Mouse (Mus musculus): ENCODE measurements at regions not wholly inside any gene's neighbourhood (a gene's known extent, or its start where the extent isn't known, plus 50 kb on each side); places are given as distances from the start of the nearest gene placed in this dataset.

DNA sequence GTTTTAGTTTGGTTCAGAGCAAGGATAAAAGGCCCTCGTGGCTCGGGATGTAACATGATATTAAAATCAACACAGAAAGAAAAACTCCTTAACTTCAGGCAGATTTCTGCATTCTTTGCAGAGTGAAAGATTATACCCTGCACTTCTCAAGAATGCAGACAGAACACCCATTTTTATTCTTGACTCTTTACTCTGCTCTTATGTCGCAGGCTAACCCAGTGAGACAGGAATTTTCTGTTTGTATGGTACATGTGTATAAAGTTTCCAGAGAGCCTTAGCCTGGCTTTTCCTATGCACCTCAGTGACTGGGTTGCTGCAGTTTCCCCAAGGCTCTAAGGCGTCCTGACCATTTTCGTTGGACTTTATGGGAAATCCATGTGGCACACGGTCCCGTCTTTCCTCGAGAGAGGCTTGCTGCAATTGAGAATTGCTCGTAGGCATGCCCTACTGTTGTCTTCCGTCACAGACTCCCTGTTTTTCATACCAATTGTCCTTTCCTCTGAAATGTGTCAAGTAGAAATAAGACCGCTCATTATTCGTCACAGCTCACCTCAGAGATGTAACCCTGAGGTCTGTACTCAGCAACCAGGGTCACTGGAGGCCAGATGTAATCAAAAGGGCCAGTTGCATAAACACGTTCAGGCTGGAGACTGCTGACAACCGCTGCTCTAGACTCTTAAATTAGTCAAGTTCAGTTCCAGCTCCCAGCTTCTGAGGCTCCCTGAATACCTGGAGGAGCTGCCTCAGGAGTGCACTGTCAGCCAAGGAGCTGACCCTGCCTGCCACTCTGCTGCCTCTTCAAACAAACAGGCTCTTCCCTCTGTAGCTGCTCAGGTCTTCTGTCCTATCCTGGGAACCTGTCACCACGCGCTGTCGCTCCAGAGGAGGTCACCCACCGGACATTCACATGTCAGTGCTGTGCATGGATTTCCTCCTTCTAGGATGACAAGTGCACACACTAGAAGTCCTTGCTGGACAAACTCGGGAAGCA lies 160.2 kb upstream of the Cops8 start:
- no peak for ATAC-seq (replicated peaks; ENCODE audit: low read depth, poor library complexity, severe bottlenecking)

DNA sequence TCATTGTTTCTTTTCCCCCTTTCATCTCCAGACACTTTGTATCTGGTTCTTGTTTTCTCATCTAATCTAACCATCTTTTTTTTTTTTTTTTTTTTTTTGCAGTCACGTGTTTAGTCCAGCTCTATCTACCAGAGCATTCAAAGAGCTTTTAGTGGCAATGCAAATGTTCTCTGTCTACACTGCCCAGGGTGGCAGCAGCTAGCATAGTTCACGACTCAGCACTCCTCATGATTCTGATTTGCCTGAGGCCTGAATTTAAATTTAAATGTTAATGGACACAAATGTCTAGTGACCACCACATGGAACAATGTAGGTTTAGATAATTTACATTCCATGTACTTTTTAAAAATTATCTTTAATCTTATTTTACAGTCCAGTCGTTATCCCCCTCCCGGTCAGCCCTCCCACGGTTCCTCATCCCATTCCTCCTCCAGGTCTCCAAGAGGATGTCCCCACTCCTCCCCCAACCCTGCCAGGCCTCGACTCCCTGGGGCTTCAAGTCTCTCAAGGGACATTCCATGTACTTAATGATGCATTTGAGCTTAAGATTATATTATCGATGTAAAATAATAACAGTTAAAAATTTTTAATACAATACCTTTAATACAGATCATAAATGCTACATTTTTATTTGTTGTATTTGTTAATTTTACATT lies 153.1 kb upstream of the Cops8 start:
- no peak for ATAC-seq (replicated peaks; ENCODE audit: low read depth, poor library complexity, severe bottlenecking)

DNA sequence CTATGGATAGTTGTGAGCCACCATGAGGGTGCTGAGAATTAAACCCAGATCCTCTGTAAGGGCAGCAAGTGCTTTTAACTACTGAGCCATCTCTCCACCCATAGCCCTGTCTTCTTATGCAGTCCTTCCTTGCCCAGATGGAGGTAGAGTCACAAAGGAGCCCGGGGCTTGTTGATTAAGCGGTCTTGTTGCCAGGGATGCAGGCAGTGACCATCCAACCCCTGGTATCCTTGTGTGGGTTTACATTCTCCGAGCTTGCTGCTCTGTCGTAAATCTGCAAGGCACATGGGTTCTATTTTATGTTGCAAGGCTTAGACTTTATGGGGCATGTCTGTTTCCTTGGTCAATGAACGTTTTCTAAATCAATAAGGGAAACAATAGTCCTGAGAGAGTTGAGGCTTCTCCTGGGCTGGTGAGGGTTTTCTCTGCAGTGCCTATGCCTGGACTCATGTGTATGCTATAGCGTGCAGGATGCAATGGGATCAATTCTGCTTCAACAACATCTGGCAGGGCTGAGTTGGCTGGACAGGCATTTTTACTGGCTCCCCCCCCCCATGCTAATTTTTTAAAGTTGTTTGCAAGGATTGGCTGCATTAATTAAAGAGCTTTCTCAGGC lies 150.7 kb upstream of the Cops8 start:
- no peak for ATAC-seq (replicated peaks; ENCODE audit: low read depth, poor library complexity, severe bottlenecking)

DNA sequence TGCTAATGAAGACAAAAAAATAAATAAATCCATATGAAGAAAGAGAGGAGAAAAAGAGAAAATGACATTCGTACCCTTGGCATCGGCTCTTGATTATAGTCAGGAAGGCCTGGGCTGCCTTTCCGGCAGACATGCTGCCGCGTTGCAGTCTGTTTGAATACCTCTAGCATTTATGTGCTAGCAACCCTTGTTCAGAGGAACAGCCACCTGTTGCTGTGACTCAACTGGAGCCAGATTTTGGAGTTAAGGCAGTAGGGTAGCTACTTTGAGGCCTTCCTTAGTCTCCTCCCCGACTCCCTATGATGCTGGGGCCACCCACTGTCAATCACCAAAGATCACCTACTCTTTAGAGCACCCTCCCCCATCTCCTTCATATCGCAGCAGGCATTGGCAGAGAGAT lies 148.5 kb upstream of the Cops8 start:
- no peak for ATAC-seq (replicated peaks; ENCODE audit: low read depth, poor library complexity, severe bottlenecking)

DNA sequence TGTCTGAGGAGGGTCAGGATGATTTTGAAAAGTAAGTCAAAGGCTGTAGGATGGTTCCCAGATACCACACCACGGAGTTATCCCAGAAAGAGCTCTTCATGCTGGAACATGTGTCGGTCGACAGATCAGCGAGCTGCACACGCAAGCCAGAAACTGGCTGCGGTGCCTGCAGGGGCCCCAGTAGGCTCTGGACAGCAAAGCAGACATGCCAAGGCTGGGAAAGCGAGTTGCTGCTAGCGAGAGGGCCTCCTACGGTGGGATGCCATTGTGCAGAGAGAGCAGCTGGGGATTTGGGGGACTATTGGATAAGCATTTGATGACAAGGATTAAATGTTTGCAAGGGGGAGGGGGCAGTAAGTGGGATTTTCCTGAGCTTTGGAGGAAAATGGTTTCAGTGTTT lies 145.4 kb upstream of the Cops8 start:
- ATAC-seq (replicated peaks; ENCODE audit: low read depth, poor library complexity, severe bottlenecking): no peak

DNA sequence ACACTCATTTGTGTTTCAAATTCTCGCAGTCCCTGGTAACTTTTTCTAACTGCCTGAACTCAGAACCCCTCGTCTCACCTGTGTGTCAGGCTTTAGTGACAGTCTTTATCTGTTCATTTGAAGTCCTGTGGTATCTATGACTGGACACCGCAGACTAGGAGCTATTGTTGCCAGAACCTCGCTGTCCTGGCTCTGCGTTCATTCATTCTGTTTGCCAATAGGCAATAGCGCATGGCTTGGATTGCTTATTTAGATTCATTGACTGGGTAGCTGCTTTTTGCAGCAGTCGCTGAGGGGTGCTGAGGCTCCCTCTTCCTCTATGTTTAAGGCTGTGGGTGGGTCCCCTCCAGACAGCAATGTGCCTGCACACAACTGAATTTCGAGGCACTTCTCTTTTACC lies 144.6 kb upstream of the Cops8 start:
- no peak for ATAC-seq (replicated peaks; ENCODE audit: low read depth, poor library complexity, severe bottlenecking)

DNA sequence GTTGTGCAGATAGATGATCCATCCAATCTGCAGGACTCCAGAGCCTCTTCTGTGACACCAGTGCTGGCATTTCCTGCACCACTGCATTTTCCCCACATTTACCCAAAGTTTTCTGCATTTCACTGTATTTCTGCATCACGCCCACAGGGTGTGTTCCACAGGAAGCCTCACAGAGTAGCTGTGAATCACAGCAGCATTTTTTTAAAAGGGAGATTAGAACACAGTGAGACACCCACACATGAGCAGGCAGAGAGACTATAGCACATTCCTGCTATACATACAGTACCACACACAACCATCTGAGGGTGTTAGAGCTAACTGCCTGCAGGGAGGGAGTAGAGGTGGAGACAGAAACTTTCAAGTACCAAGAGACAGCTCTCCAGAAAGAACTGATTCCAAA lies 141.1 kb upstream of the Cops8 start:
- ATAC-seq (replicated peaks; ENCODE audit: low read depth, poor library complexity, severe bottlenecking): no peak

DNA sequence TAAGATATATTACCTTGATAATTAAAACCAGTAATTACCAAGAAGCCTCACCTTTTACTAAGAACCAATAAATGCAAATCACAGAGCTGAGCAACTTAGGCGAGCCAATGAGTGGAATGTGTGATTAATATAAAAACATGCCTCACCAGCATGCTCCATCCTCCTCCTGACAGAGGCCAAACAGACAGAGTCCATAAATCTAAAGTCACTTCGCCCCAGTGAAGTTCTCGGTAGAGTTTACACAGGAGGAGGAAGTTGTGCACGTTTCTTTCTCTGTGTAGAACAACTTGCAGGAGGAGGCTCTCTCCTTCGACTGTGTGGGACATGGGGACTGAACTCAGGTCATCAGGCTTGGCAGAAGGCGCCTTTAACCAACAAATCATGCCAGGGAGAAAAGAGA lies 139.5 kb upstream of the Cops8 start:
- no peak for ATAC-seq (replicated peaks; ENCODE audit: low read depth, poor library complexity, severe bottlenecking)

DNA sequence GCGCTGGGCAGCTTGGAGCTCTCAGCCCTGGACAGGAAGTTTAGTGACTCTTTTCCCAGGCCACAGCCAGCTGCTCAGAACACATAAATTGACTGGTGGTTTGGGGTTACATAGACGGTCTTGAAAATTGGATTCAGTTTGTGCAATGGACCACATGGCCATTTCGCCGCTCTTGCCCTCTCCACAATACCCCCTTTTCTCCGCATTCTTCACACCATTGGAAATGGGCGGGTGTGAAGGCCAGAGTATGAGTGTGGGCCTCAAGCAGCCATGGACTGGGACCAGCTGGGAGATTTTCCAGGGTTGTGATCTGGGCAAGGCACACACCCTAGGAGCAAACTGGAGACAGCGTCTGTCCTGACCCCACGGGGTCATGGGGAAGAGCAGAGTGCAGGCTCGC lies 135.1 kb upstream of the Cops8 start:
- ATAC-seq (replicated peaks; ENCODE audit: low read depth, poor library complexity, severe bottlenecking): no peak

DNA sequence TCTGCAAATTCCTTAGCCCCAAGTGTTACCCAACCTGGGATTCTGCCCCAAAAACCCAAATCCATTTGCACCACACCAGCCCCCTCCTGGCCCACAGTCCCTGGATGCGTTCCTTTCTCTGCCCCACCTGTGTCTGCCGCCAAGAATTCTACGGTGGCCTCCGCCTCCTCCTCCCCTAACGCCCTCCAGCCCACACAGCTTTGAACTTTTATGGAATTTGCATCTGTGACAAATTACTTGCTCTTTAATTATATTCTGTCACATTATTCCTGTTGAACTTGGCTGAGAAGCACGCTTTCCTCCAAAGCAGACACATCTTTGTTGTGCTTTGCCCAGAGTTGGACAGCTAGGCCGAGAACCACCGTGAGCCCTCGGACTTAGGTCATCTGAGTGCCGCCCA lies 131.8 kb upstream of the Cops8 start:
- ATAC-seq (replicated peaks; ENCODE audit: low read depth, poor library complexity, severe bottlenecking): no peak

DNA sequence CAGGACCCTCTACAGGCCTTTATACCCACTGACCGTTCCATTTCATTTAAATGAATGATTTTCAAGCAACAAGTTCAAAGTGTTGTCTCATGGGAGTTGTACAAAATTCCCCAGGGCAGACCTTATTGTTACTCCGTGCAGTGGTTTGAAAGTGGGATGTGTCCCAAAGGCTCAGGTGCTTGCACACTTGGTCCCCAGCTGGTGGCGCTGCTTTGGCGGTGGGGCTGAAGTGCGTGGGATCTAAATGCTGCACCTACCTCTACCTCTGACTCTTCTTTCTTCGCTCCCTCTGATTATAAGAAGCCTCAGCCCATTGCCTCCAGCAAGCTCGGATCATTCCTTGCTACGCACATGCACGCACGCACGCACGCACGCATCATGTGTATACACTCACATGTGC lies 131.0 kb upstream of the Cops8 start:
- no peak for ATAC-seq (replicated peaks; ENCODE audit: low read depth, poor library complexity, severe bottlenecking)

DNA sequence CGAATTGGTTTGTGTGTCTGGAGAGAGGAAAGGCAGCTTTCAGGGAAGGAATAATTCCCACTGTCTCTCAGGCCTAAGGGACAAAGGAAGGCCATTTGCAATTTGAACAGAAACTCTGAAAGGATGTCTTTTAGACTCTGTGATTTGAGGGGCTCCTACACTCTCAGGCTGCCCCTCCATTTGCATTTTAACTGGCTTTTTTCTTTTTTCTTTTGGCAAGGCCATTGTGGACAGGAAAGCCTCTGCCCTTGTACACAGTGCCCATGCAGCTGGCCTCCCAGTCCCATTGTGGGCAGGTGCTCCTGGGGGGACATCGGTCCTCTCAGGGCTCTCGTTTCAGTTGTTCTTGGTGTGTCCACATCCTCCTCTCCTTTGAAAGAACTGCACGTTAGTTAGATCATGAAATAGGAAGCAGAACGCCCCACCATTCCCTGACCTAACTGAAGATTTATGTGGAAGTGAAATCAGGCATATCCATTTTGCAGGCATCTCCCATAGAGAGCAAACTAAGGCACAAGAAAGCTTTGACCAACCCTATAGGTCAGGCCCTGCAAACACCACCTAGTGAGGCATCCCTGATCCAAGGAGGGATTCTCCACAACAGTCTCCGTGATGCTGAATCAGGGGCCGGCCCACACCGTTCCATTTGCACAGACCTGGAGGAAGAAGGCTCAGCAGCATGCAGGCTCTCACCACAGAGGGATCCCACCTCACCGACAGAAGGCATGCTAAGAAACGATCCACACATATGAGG lies 127.5 kb upstream of the Cops8 start:
- ATAC-seq (replicated peaks; ENCODE audit: low read depth, poor library complexity, severe bottlenecking): no peak

DNA sequence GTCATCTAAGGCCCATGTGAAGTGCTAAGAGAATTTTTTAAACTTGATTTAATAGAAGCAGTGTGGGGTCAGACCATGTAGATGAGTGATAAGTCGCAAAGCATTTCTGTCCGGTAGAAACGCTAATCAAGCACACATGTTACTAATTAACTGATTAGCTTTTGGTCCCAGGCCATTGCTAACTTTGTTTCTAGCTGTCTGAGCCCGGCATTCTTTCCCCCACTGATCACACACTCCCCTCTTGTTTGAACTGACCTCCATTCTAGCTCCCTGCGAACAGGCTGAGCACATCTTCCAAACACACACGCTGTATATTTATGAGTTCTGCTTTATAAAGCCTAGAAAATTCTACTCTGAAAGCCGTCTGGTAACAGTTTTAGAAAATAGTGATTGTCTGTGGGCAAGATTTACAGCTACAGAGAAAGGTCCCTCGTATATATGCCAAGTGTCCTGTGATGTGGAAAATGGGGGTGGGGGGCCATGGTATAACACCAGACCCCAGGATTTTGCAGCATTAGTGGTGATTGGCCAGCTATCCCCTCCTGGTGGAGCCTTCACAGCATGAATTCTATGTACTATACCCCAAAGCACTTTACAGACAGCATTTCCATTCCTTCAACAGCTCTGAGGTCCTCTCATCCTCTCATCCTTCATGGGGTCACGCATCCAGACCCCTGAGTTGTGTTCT lies 126.1 kb upstream of the Cops8 start:
- ATAC-seq (replicated peaks; ENCODE audit: low read depth, poor library complexity, severe bottlenecking): no peak

DNA sequence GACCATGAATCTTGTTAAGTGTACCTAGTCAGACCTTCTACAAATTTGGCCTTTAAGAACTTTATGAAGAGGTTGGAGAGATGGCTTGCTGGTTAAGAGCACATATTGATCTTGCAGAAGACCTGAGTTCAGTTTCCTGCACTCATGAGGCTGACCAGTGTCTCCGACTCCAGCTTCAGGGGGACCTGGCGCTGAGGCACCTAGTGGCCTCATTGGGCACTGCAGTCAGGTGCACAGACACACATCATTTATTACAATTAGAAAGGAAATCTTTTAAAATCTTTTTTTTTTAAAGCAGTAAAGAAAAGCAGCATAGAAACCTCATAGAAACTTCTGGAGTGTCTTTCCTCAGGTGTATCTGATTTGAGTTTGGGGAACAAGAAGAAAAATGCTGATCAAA lies 123.9 kb upstream of the Cops8 start:
- no peak for ATAC-seq (replicated peaks; ENCODE audit: low read depth, poor library complexity, severe bottlenecking)

DNA sequence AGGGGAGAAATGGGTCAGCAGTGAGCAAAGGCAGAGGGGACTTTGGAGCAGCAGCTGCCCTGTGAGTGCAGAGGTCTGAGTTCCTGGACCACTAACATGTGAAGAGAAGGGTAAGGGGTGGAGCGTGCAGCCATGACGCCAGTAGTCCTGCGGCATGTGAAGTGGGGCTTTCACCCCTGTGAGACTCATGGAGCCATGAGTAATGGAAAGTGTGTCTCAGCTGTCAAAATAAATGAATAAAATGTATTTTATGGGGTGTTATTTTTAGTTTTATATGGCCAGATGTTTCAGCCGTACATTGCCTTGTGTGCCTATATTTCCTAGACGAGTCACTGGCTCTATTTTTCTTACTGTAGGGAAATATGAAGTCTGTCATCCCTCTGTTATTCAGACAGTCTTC lies 121.5 kb upstream of the Cops8 start:
- ATAC-seq (replicated peaks; ENCODE audit: low read depth, poor library complexity, severe bottlenecking): no peak

DNA sequence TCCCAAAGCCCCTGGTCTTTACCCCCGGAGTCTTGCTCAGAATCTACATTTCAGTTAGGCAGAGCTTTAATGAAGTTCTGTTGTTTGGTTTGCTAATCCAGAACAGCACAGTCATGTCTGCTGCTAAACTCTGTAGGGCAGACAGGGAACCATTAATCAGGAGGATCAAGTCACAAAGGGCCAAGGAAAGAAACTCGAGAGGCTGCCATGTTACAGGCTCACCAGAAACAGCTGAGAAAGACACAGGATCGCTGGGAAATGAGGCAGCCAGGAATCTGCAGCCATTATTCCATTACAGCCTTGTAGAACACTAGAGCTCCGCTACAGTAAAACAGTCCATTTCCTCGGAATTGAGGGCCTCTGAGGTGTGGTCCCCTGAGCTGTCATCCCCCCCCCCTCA lies 121.1 kb upstream of the Cops8 start:
- no peak for ATAC-seq (replicated peaks; ENCODE audit: low read depth, poor library complexity, severe bottlenecking)

DNA sequence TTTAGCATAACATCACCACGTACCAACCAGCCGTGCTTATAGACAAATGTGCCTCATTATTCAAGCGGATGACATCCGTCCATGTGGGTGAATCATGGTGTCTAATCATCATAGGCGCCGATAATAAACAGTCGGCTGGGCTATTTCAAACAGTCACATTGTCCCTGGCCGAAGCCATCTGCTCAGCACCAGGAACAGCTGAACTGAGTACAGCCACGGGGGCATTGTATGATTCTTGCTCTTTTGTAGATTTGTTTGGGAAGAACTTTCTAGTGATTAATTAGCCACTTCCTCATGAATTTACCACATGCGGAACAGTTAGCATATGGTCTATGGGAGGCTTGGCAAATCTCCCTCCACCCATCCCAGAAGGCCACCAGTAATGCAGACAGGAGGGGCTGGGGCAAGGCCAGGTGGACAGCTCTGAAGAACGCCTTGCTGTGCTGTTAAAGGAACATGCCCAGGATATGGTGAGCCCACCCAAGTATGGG lies 116.4 kb upstream of the Cops8 start:
- ATAC-seq (replicated peaks; ENCODE audit: low read depth, poor library complexity, severe bottlenecking): no peak

DNA sequence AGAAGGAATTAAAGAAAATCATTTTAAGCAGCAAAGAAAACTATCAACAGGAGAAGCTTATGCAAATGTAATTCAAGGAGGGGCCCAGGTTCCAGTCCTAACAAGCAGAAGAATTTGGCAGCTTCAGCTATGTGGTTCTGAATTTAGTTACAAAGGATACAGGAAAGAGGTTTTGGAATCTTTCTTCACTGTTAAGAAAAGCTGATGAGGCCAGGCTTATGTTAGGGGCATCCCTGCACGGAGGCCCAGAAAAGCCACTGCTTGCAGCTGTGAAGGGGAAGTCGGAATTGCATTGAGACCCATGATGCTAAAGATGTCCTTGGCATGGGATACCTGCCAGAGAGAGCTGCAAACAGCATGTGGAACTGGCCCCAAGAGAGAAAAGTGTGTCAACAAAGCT lies 114.9 kb upstream of the Cops8 start:
- no peak for ATAC-seq (replicated peaks; ENCODE audit: low read depth, poor library complexity, severe bottlenecking)

DNA sequence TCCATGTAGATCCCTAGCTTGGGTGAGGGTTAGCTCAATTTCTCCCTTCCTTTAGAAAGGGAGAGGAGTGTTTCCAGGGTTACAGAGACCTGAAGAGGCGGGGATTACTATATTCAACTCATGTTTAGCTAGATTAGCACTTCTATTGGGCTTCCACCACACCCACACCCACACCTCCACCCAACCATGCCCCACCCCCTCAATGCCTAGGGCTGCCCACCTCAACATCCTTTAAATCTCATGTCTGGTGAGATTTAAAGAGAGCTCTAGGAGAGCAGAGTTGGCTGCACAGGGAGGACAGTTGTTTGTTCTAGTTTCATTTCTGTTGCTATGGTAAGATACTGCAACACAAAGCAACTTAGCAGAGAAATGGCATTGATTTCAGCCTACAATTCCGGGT lies 113.8 kb upstream of the Cops8 start:
- ATAC-seq (replicated peaks; ENCODE audit: low read depth, poor library complexity, severe bottlenecking): no peak

DNA sequence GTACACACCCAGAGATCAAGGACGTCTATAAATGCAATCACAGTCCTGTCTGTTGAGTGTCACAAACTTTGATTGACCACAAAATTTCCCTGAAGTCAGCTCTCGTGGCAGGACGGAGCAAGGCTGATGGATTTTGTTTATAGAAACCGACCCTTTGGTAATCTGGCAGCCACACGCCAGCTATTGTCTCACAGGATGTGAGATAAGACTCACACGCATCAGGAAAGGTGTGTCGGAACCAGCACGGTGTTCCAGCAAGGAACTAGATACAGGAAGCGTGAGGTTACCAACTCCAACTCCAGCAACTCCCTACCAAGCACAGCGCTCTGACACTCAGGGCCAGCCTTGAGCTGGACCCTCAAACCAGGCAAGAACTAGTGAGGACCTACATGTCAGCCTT lies 112.4 kb upstream of the Cops8 start:
- ATAC-seq (replicated peaks; ENCODE audit: low read depth, poor library complexity, severe bottlenecking): no peak
